Mouse (Mus musculus): ENCODE results near the gene Pygo1.

DNA sequence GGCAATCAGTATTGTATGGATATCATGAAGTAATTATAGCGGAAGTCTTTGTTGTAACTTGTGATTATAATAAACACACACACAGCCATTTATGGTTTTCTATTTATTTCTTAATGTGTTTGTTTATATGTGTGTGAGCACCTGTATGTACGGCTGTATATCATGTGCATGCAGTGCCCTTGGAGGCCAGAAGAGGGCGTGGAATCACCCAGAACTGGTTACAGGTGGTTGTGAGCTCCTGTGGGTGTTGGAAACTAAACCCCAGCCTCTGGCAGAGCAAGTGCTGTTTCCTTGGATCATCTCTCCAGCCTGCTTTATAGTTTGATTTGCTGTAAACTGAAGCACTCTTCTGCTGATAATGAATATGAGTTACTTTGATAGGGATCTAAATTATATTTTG is 18.0 kb downstream of the Pygo1 start:
- no peak for TF ChIP-seq CTCF (IDR thresholded peaks at IDR 0.05; ENCODE audit: control insufficient read depth, insufficient read depth, insufficient read length)
- no peak for TF ChIP-seq MAX (IDR thresholded peaks at IDR 0.05)
- no peak for TF ChIP-seq MYOD1 (IDR thresholded peaks at IDR 0.05; ENCODE audit: control insufficient read depth, insufficient read length, low read depth)
- no peak for TF ChIP-seq CEBPB (IDR thresholded peaks at IDR 0.05; ENCODE audit: low read depth)

Measured in C2C12 (cell line).